Mouse (Mus musculus): ENCODE data around the gene Cux1. TPM values are rescaled to one million over a fixed set of nuclear protein-coding genes. Genes with fewer than 3 reads are reported as not detected.

The Cux1 gene
- total RNA-seq, 4 experiments from 2014 or later, result 88.2 to 135 (median 105) TPM

- DNase-seq, result no peak
These were observed 64.7 kb downstream of the Cux1 start for GRCm38 (mm10) chr5:136502491-136503086.

GRCm38 (mm10) chr5:136500307-136500871, 66.9 kb downstream of the Cux1 start:
- no peak for DNase-seq

GRCm38 (mm10) chr5:136499316-136499715, 68.0 kb downstream of the Cux1 start:
- DNase-seq, result no peak

GRCm38 (mm10) chr5:136498741-136499140, 68.5 kb downstream of the Cux1 start:
- DNase-seq, result no peak

- DNase-seq, result no peak
These were observed 70.0 kb downstream of the Cux1 start for GRCm38 (mm10) chr5:136497301-136497700.

- DNase-seq, result no peak
These were observed 71.7 kb downstream of the Cux1 start for GRCm38 (mm10) chr5:136495581-136495980.

- no peak for DNase-seq
These were observed 72.4 kb downstream of the Cux1 start for GRCm38 (mm10) chr5:136494927-136495326.

GRCm38 (mm10) chr5:136494288-136494687, 73.0 kb downstream of the Cux1 start:
- no peak for DNase-seq

- DNase-seq, result no peak
These were observed 77.8 kb downstream of the Cux1 start for GRCm38 (mm10) chr5:136489450-136489849.

- DNase-seq, result no peak
These were observed 78.6 kb downstream of the Cux1 start for GRCm38 (mm10) chr5:136488721-136489120.

- no peak for DNase-seq
These were observed 79.1 kb downstream of the Cux1 start for GRCm38 (mm10) chr5:136488223-136488622.

GRCm38 (mm10) chr5:136487397-136488093, 79.7 kb downstream of the Cux1 start:
- no peak for DNase-seq

GRCm38 (mm10) chr5:136486401-136486800, 80.9 kb downstream of the Cux1 start:
- no peak for DNase-seq

GRCm38 (mm10) chr5:136485397-136485796, 81.9 kb downstream of the Cux1 start:
- no peak for DNase-seq

GRCm38 (mm10) chr5:136482434-136482833, 84.9 kb downstream of the Cux1 start:
- DNase-seq, result no peak

GRCm38 (mm10) chr5:136480541-136480940, 86.7 kb downstream of the Cux1 start:
- DNase-seq, result peak; percentile 68

- no peak for DNase-seq
These were observed 87.5 kb downstream of the Cux1 start for GRCm38 (mm10) chr5:136479801-136480200.

- DNase-seq, result no peak
These were observed 88.1 kb downstream of the Cux1 start for GRCm38 (mm10) chr5:136479024-136479763.

- DNase-seq, result no peak
These were observed 91.0 kb downstream of the Cux1 start for GRCm38 (mm10) chr5:136476272-136476671.

- no peak for DNase-seq
These were observed 92.1 kb downstream of the Cux1 start for GRCm38 (mm10) chr5:136475161-136475560.

GRCm38 (mm10) chr5:136474086-136474485, 93.2 kb downstream of the Cux1 start:
- no peak for DNase-seq

GRCm38 (mm10) chr5:136473337-136473736, 94.0 kb downstream of the Cux1 start:
- no peak for DNase-seq

GRCm38 (mm10) chr5:136472846-136473245, 94.4 kb downstream of the Cux1 start:
- DNase-seq, result no peak
